Mouse (Mus musculus): ENCODE results near the gene 6430531B16Rik.

DNA sequence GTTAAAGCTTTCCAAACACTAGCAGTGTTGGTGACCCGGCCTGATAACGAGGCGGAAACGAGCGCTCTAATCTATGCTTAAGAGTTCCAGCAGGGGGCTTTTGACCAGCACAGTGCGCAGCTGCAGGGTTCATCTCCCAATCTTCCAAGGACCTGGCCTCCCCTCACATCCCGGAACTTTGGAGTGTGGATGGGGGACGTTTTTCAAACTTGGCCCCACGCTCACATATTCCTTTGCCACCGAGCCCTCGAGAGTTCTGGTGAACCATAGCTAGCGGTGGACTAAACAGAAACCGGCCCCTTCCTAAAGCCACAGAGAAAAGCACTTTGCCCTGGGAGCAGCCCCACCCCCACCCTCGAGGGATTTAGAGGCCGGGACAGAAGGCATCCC lies 28.7 kb downstream of the 6430531B16Rik start:
- peak; percentile 62 for TF ChIP-seq CTCF (IDR thresholded peaks at IDR 0.05; ENCODE audit: low read depth)
- no peak for TF ChIP-seq EP300 (IDR thresholded peaks at IDR 0.05; ENCODE audit: low read depth)
